Mouse (Mus musculus): Measurements from ENCODE around the gene Tma7. TPM values are rescaled to one million over a fixed set of nuclear protein-coding genes. Genes with fewer than 3 reads are reported as not detected.

Tma7 gene
- total and polyA plus RNA-seq, 3 experiments: 366 to 400 TPM; not detected in 1

DNA sequence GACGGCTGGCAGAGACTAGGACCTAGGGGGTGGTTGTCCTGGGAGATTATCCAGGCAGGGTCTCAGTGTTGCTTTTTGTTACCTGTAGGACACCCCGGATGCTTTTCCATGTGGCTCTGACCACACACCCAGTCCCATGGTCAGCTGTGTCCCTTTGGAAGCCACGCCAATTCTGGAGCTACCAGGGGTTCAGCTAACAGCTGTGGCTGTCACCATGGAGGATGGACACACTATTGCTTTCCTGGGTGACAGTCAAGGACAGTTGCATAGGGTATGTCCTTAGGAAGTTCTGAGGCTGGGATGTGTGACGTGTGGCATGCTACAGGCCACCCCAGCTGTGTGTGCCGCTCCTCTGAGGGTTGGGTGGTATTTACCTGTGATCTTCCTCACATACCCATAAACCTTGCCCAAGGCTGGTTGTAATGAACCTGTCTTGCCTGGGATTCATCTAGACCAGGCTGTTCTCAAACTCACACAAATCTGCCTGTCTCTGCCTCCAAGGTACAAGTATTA, 19.6 kb upstream of the Tma7 start:
- Histone ChIP-seq H3K36me3 (ENCODE audit: control insufficient read depth in 1 of 2, insufficient read depth in 2 of 2, low read length in 2 of 2) (no peaks in the 10 kb centered on the region), H3K27ac (ENCODE audit: control insufficient read depth, low read depth, low read length) (no peak overlapping the region), H3K4me3 (ENCODE audit: control insufficient read depth in 1 of 2, insufficient read depth in 1 of 2, low read depth in 2 of 2, low read length in 2 of 2) (no peak overlapping the region), H3K9ac (ENCODE audit: control insufficient read depth, low read depth, low read length, poor library complexity, severe bottlenecking) (no peak overlapping the region), H3K79me2 (ENCODE audit: control insufficient read depth, insufficient read depth, low read length, poor library complexity) (no peaks in the 10 kb centered on the region), H3K4me1 (ENCODE audit: control insufficient read depth in 1 of 2, insufficient read depth in 2 of 2, low read length in 2 of 2) (no peaks in the 10 kb centered on the region), H3K27me3 (ENCODE audit: control insufficient read depth in 1 of 2, insufficient read depth in 2 of 2, low read length in 2 of 2) (no peaks in the 10 kb centered on the region), H3K9me3 (replicated peaks; ENCODE audit: insufficient read depth, low read length) (no peaks in the 10 kb centered on the region)
- no peak for DNase-seq (ENCODE audit: low read depth, low spot score)
- no peak for TF ChIP-seq MAFK (IDR thresholded peaks at IDR 0.05; ENCODE audit: borderline replicate concordance, low read depth, low read length)
- no peak for TF ChIP-seq KAT2A (conservative IDR thresholded peaks at IDR 0.05; ENCODE audit: low read depth, low read length)
- TF ChIP-seq MAZ (IDR thresholded peaks at IDR 0.05; ENCODE audit: low read depth, low read length): no peak
- no peak for TF ChIP-seq ZC3H11A (IDR thresholded peaks at IDR 0.05; ENCODE audit: low read depth, low read length)
- no peak for TF ChIP-seq ZMIZ1 (IDR thresholded peaks at IDR 0.05; ENCODE audit: low read depth, low read length)
- TF ChIP-seq NELFE (IDR thresholded peaks at IDR 0.05; ENCODE audit: low read depth, low read length): no peak
- no peak for TF ChIP-seq BHLHE40 (IDR thresholded peaks at IDR 0.05; ENCODE audit: borderline replicate concordance, low read depth, low read length)
- no peak for TF ChIP-seq MYB (IDR thresholded peaks at IDR 0.05; ENCODE audit: low read depth, low read length)
- TF ChIP-seq RAD21 (IDR thresholded peaks at IDR 0.05; ENCODE audit: low read depth, low read length): no peak
- TF ChIP-seq MYC (IDR thresholded peaks at IDR 0.05; ENCODE audit: low read depth, low read length): no peak
- TF ChIP-seq CHD2 (IDR thresholded peaks at IDR 0.05; ENCODE audit: low read length): no peak
- no peak for TF ChIP-seq USF1 (IDR thresholded peaks at IDR 0.05; ENCODE audit: low read depth, low read length)
- no peak for TF ChIP-seq JUND (IDR thresholded peaks at IDR 0.05; ENCODE audit: low read depth, low read length)
- no peak for TF ChIP-seq EP300 (IDR thresholded peaks at IDR 0.05; ENCODE audit: low read depth in 1 of 2, low read length in 2 of 2)
- TF ChIP-seq ZKSCAN1 (IDR thresholded peaks at IDR 0.05; ENCODE audit: low read depth, low read length): no peak
- TF ChIP-seq GATA1 (IDR thresholded peaks at IDR 0.05; ENCODE audit: low read depth, low read length): no peak
- no peak for TF ChIP-seq SIN3A (IDR thresholded peaks at IDR 0.05; ENCODE audit: low read length)
- TF ChIP-seq CHD1 (IDR thresholded peaks at IDR 0.05; ENCODE audit: low read depth, low read length): no peak
- TF ChIP-seq ETS1 (IDR thresholded peaks at IDR 0.05; ENCODE audit: low read depth, low read length): no peak
- no peak for TF ChIP-seq E2F4 (IDR thresholded peaks at IDR 0.05; ENCODE audit: borderline replicate concordance, low read depth, low read length)

DNA sequence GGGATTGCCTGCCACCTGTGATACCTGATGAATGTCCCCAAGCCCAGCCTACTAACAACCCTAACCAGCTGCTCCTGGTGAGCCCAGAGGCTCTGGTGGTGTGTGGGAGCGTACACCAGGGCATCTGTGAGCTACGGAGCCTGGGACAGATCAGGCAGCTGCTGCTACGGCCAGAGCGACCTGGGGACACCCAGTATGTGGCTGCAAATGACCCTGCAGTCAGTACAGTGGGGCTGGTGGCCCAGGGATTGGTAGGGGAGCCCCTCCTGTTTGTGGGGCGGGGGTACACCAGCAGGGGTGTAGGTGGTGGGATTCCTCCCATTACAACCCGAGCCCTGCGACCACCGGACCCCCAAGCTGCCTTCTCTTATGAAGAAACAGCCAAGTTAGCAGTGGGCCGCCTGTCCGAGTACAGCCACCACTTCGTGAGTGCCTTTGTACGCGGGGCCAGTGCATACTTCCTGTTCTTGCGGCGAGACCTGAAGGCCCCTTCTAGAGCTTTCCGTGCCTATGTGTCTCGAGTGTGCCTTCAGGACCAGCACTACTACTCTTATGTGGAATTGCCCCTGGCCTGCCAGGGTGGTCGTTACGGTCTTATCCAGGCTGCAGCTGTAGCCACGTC, 18.0 kb upstream of the Tma7 start:
- Histone ChIP-seq H3K9me3 (replicated peaks; ENCODE audit: insufficient read depth, low read length) (no peaks in the 10 kb centered on the region), H3K27me3 (ENCODE audit: control insufficient read depth in 1 of 2, insufficient read depth in 2 of 2, low read length in 2 of 2) (no peaks in the 10 kb centered on the region), H3K27ac (ENCODE audit: control insufficient read depth, low read depth, low read length) (no peak overlapping the region), H3K4me3 (ENCODE audit: control insufficient read depth in 1 of 2, insufficient read depth in 1 of 2, low read depth in 2 of 2, low read length in 2 of 2) (no peak overlapping the region), H3K36me3 (ENCODE audit: control insufficient read depth in 1 of 2, insufficient read depth in 2 of 2, low read length in 2 of 2) (no peaks in the 10 kb centered on the region), H3K79me2 (ENCODE audit: control insufficient read depth, insufficient read depth, low read length, poor library complexity) (no peaks in the 10 kb centered on the region), H3K4me1 (ENCODE audit: control insufficient read depth in 1 of 2, insufficient read depth in 2 of 2, low read length in 2 of 2) (no peaks in the 10 kb centered on the region), H3K9ac (ENCODE audit: control insufficient read depth, low read depth, low read length, poor library complexity, severe bottlenecking) (no peak overlapping the region)
- TF ChIP-seq MYC (IDR thresholded peaks at IDR 0.05; ENCODE audit: low read depth, low read length) (no peak), SMC3 (IDR thresholded peaks at IDR 0.05; ENCODE audit: low read depth, low read length) (no peak), NRF1 (IDR thresholded peaks at IDR 0.05; ENCODE audit: insufficient read depth, low read depth, low read length, poor library complexity, severe bottlenecking) (no peak), USF2 (IDR thresholded peaks at IDR 0.05; ENCODE audit: borderline replicate concordance in 1 of 2, insufficient read depth in 1 of 2, low read depth in 1 of 2, low read length in 2 of 2) (no peak), POLR2AphosphoS2 (IDR thresholded peaks at IDR 0.05; ENCODE audit: low read length) (no peak), JUND (IDR thresholded peaks at IDR 0.05; ENCODE audit: low read depth, low read length) (no peak), NELFE (IDR thresholded peaks at IDR 0.05; ENCODE audit: low read depth, low read length) (no peak), ZNF384 (IDR thresholded peaks at IDR 0.05; ENCODE audit: low read depth, low read length) (no peak), MXI1 (IDR thresholded peaks at IDR 0.05; ENCODE audit: low read depth, low read length) (no peak), E2F4 (IDR thresholded peaks at IDR 0.05; ENCODE audit: borderline replicate concordance, low read depth, low read length) (no peak), MAZ (IDR thresholded peaks at IDR 0.05; ENCODE audit: low read depth, low read length) (no peak), ETS1 (IDR thresholded peaks at IDR 0.05; ENCODE audit: low read depth, low read length) (no peak), BHLHE40 (IDR thresholded peaks at IDR 0.05; ENCODE audit: borderline replicate concordance, low read depth, low read length) (no peak), HCFC1 (IDR thresholded peaks at IDR 0.05; ENCODE audit: low read depth, low read length) (no peak), UBTF (IDR thresholded peaks at IDR 0.05; ENCODE audit: borderline replicate concordance, insufficient read depth, low read depth, low read length) (no peak), MYB (IDR thresholded peaks at IDR 0.05; ENCODE audit: low read depth, low read length) (no peak), MEF2A (IDR thresholded peaks at IDR 0.05; ENCODE audit: extremely low read depth, insufficient replicate concordance, low read depth, low read length, poor library complexity, severe bottlenecking) (no peak)
- DNase-seq (ENCODE audit: low read depth, low spot score): no peak

Data from MEL (cell line).